13 mouse cellular contexts compared by ENCODE assay signal in genomic region chr8:46566914-46567529, GRCm38 (mm10). TPM values are rescaled to one million over a fixed set of nuclear protein-coding genes. Genes with fewer than 3 reads are reported as not detected.
DNase-seq lines count a peak whose midpoint lies in the region; ATAC-seq and TF ChIP-seq lines count a peak whose summit lies in the region.
"Had no signal": no experiment of that assay in that cellular context is flagged by ENCODE, and none has a peak within 500 bp of the region (broad histone marks: within the 10 kb centered on the region; RNA-seq: fewer than 3 reads in every experiment).

No protein-coding gene starts in this region.

- no peaks in the 10 kb centered on the region; the same call in 1 of the 2 replicates for H3K4me1 ChIP-seq in lung, embryonic 14.5 days (ENCODE audit: insufficient read depth)
- H3K4me1 ChIP-seq in hindbrain, postnatal 0 days (ENCODE audit: insufficient read depth, low read length): no peaks in the 10 kb centered on the region
- H3K4me1 ChIP-seq: hindbrain, embryonic 10.5 days; midbrain, embryonic 10.5 days; neural tube, embryonic 12.5 days had no signal

- no peaks in the 10 kb centered on the region for H3K9me3 ChIP-seq in lung, embryonic 14.5 days (ENCODE audit: low read depth, low read length)
- no peaks in the 10 kb centered on the region for H3K9me3 ChIP-seq in hindbrain, postnatal 0 days (ENCODE audit: low read length)
- H3K9me3 ChIP-seq: hindbrain, embryonic 10.5 days; midbrain, embryonic 10.5 days; neural tube, embryonic 12.5 days had no signal

- H3K36me3 ChIP-seq in lung, embryonic 14.5 days (ENCODE audit: insufficient read depth): peaks cover 19% of the 10 kb centered on the region
- no peaks in the 10 kb centered on the region for H3K36me3 ChIP-seq in hindbrain, postnatal 0 days (ENCODE audit: insufficient read depth, low read length)

- peak overlapping the region; percentile 19; the same call in 1 of the 2 replicates for H3K27ac ChIP-seq in lung, embryonic 14.5 days (ENCODE audit: low read depth)
- H3K27ac ChIP-seq in hindbrain, postnatal 0 days: no peak overlapping the region
- H3K27ac ChIP-seq: midbrain, embryonic 10.5 days; neural tube, embryonic 12.5 days had no signal

- H3K4me2 ChIP-seq in lung, embryonic 14.5 days: no peak overlapping the region
- H3K4me2 ChIP-seq in hindbrain, postnatal 0 days (ENCODE audit: low read depth, low read length): no peak overlapping the region
- H3K4me2 ChIP-seq: neural tube, embryonic 12.5 days had no signal

- WGBS in lung, embryonic 14.5 days: 72% methylated on average over 7 of the region's 7 CpGs
- WGBS in hindbrain, postnatal 0 days: 75% methylated on average over 7 of the region's 7 CpGs

- no peak overlapping the region for H3K4me3 ChIP-seq in lung, embryonic 14.5 days (ENCODE audit: low read depth, low read length)
- H3K4me3 ChIP-seq in hindbrain, postnatal 0 days (ENCODE audit: low read length): no peak overlapping the region
- H3K4me3 ChIP-seq: hindbrain, embryonic 10.5 days; midbrain, embryonic 10.5 days; neural tube, embryonic 12.5 days had no signal

- H3K27me3 ChIP-seq in lung, embryonic 14.5 days (ENCODE audit: insufficient read depth, low read length): no peaks in the 10 kb centered on the region
- no peaks in the 10 kb centered on the region for H3K27me3 ChIP-seq in hindbrain, postnatal 0 days (ENCODE audit: insufficient read depth, low read length)
- H3K27me3 ChIP-seq: neural tube, embryonic 12.5 days had no signal

- ATAC-seq in lung, embryonic 14.5 days (ENCODE audit: insufficient read depth): no peak
- no peak for ATAC-seq in hindbrain, postnatal 0 days

- no peak for DNase-seq in lung, embryonic 14.5 days
- no peak for DNase-seq in lung, postnatal 14 days
- DNase-seq in frontal cortex, postnatal 36 days (ENCODE audit: low spot score in 2 of 2): peak; percentile 85 to 92
- peak; percentile 61 to 88 for DNase-seq in left cerebral cortex, adult 8-10 months (ENCODE audit: low spot score in 2 of 2)
- DNase-seq in skeletal muscle tissue, adult 2 months (ENCODE audit: low read depth, low spot score): peak; percentile 62
- no peak for DNase-seq in hindbrain, postnatal 0 days (ENCODE audit: low spot score)
- DNase-seq in spleen, postnatal 14 days (ENCODE audit: low spot score in 2 of 2): no peak
- DNase-seq: kidney, adult 9 months; spleen, adult 18-20 months; thymus, adult 18-20 months had no signal

- TF ChIP-seq CTCF in lung, embryonic 14.5 days (IDR thresholded peaks at IDR 0.05; ENCODE audit: low read depth): no peak
- no peak for TF ChIP-seq CTCF in hindbrain, postnatal 0 days (IDR thresholded peaks at IDR 0.05; ENCODE audit: low read depth)

- no peak overlapping the region for H3K9ac ChIP-seq in lung, embryonic 14.5 days
- H3K9ac ChIP-seq in hindbrain, postnatal 0 days (replicated peaks; ENCODE audit: low read length): no peak overlapping the region
- H3K9ac ChIP-seq: neural tube, embryonic 12.5 days had no signal

RNA-seq across cellular contexts. Expression of gene Cenpu, which starts 15.2 kb away (rescaled TPM):
- 24.5 and 25.6 TPM in 2 replicates for polyA plus RNA-seq in lung, embryonic 14.5 days (2014; fragmentation: Nextera tagmentation; extraction: Ambion mirVana)
- total RNA-seq in left cerebral cortex, adult 8-10 months (2022): 1 to 10 TPM; 2.1 to 5.7 (median 3.1) TPM
- total RNA-seq in hindbrain, postnatal 0 days (2014; rRNA removed): 2.2 and 6.0 TPM in 2 replicates
- polyA plus RNA-seq in hindbrain, postnatal 0 days (2015; fragmentation: Nextera tagmentation; extraction: Ambion mirVana): 7.5 and 8.0 TPM in 2 replicates

RNA-seq across cellular contexts. Expression of gene Primpol, which starts 50.0 kb away (rescaled TPM):
- polyA plus RNA-seq in lung, embryonic 14.5 days (2014; fragmentation: Nextera tagmentation; extraction: Ambion mirVana): 11.2 and 11.4 TPM in 2 replicates
- total RNA-seq in left cerebral cortex, adult 8-10 months (2022): 1 to 10 TPM; 4.5 to 6.3 (median 5.2) TPM
- 2.8 and 4.0 TPM in 2 replicates for total RNA-seq in hindbrain, postnatal 0 days (2014; rRNA removed)
- 4.8 and 4.9 TPM in 2 replicates for polyA plus RNA-seq in hindbrain, postnatal 0 days (2015; fragmentation: Nextera tagmentation; extraction: Ambion mirVana)

RNA-seq across cellular contexts. Expression of gene Casp3, which starts 50.1 kb away (rescaled TPM):
- polyA plus RNA-seq in lung, embryonic 14.5 days (2014; fragmentation: Nextera tagmentation; extraction: Ambion mirVana): 84.1 and 86.7 TPM in 2 replicates
- 10 to 100 TPM; 12.0 to 15.0 (median 13.5) TPM for total RNA-seq in left cerebral cortex, adult 8-10 months (2022)
- 87.8 and 92.0 TPM in 2 replicates for total RNA-seq in hindbrain, postnatal 0 days (2014; rRNA removed)
- 165 and 174 TPM in 2 replicates for polyA plus RNA-seq in hindbrain, postnatal 0 days (2015; fragmentation: Nextera tagmentation; extraction: Ambion mirVana)

Comparison
In these comparisons a context has a peak if more than half of its experiments do, and no peak if none do; other contexts are left out.
1. DNase-seq: peak in frontal cortex, postnatal 36 days (2 of 2), left cerebral cortex, adult 8-10 months (2 of 2) and skeletal muscle tissue, adult 2 months (single experiment); none in lung, embryonic 14.5 days (single experiment), lung, postnatal 14 days (single experiment), hindbrain, postnatal 0 days (single experiment) and spleen, postnatal 14 days (0 of 2).